Mouse (Mus musculus): ENCODE measurements around the gene Zcchc24. TPM values are rescaled to one million over a fixed set of nuclear protein-coding genes. Genes with fewer than 3 reads are reported as not detected.

Zcchc24 gene
- polyA plus RNA-seq, 1 experiment from 2014 or later, result 14.2 TPM

- 74% methylated on average over 7 of the region's 7 CpGs for WGBS
- Histone ChIP-seq H3K36me3 (no peaks in the 10 kb centered on the region), H3K27ac (replicated peaks) (no peak overlapping the region), H3K9ac (no peak overlapping the region), H3K4me3 (no peak overlapping the region), H3K27me3 (no peaks in the 10 kb centered on the region), H3K4me2 (no peak overlapping the region), H3K4me1 (replicated peaks) (no peaks in the 10 kb centered on the region; the same call in 1 of the 2 replicates), H3K9me3 (no peaks in the 10 kb centered on the region)
- ATAC-seq (ENCODE audit: low read depth), result no peak
Observed at GRCm38 (mm10) chr14:25679625-25680024, 89.2 kb downstream of the Zcchc24 start.

GRCm38 (mm10) chr14:25667587-25667986 is 101.3 kb downstream of the Zcchc24 start:
- peaks cover 9% of the 10 kb centered on the region for H3K4me1 ChIP-seq (replicated peaks)
- ATAC-seq (ENCODE audit: low read depth), result no peak

GRCm38 (mm10) chr14:25666668-25667376 is 102.0 kb downstream of the Zcchc24 start:
- Histone ChIP-seq H3K9me3 (no peaks in the 10 kb centered on the region), H3K4me3 (no peak overlapping the region), H3K27ac (replicated peaks) (no peak overlapping the region), H3K4me1 (replicated peaks) (peaks cover 9% of the 10 kb centered on the region), H3K4me2 (no peak overlapping the region), H3K9ac (no peak overlapping the region), H3K27me3 (no peaks in the 10 kb centered on the region), H3K36me3 (peaks cover 49% of the 10 kb centered on the region)
- ATAC-seq (ENCODE audit: low read depth), result no peak
- WGBS, result 91% methylated on average over 2 of the region's 2 CpGs

More at GRCm38 (mm10) chr14:25667587-25667986, 101.3 kb downstream of the Zcchc24 start:
- Histone ChIP-seq H3K9me3 (no peaks in the 10 kb centered on the region), H3K27ac (replicated peaks) (no peak overlapping the region), H3K4me2 (no peak overlapping the region), H3K9ac (no peak overlapping the region), H3K36me3 (peaks cover 42% of the 10 kb centered on the region), H3K27me3 (no peaks in the 10 kb centered on the region), H3K4me3 (no peak overlapping the region)
- 85% methylated on average over 3 of the region's 3 CpGs for WGBS

GRCm38 (mm10) chr14:25665314-25665970 is 103.4 kb downstream of the Zcchc24 start:
- Histone ChIP-seq H3K27me3 (no peaks in the 10 kb centered on the region), H3K4me3 (no peak overlapping the region), H3K27ac (replicated peaks) (peak overlapping the region; percentile 56), H3K4me1 (replicated peaks) (peaks cover 9% of the 10 kb centered on the region), H3K36me3 (peaks cover 63% of the 10 kb centered on the region), H3K9ac (no peak overlapping the region), H3K9me3 (no peaks in the 10 kb centered on the region), H3K4me2 (no peak overlapping the region)
- 73% methylated on average over 19 of the region's 19 CpGs for WGBS
- ATAC-seq (ENCODE audit: low read depth), result no peak

GRCm38 (mm10) chr14:25664310-25664695 is 104.5 kb downstream of the Zcchc24 start:
- no peaks in the 10 kb centered on the region for H3K9me3 ChIP-seq
- no peak overlapping the region for H3K4me2 ChIP-seq
- ATAC-seq (ENCODE audit: low read depth), result no peak
- peaks cover 9% of the 10 kb centered on the region for H3K4me1 ChIP-seq (replicated peaks)
- 0 out of 2 replicates have a peak overlapping the region, but pooled peaks have one; percentile 8 for H3K9ac ChIP-seq
- no peaks in the 10 kb centered on the region for H3K27me3 ChIP-seq
- WGBS, result 72% methylated on average over 7 of the region's 7 CpGs
- no peak overlapping the region for H3K4me3 ChIP-seq
- H3K27ac ChIP-seq (replicated peaks), result peak overlapping the region; percentile 70
- H3K36me3 ChIP-seq, result peaks cover 75% of the 10 kb centered on the region

- Histone ChIP-seq H3K4me2 (no peak overlapping the region), H3K9me3 (no peaks in the 10 kb centered on the region), H3K27me3 (no peaks in the 10 kb centered on the region), H3K27ac (replicated peaks) (peak overlapping the region; percentile 70), H3K36me3 (peaks cover 80% of the 10 kb centered on the region), H3K9ac (peak overlapping the region; percentile 8; the same call in 1 of the 2 replicates), H3K4me1 (replicated peaks) (peaks cover 9% of the 10 kb centered on the region), H3K4me3 (no peak overlapping the region)
- no peak for ATAC-seq (ENCODE audit: low read depth)
- WGBS, result 83% methylated on average over 7 of the region's 7 CpGs
Observed at GRCm38 (mm10) chr14:25663649-25664309, 105.1 kb downstream of the Zcchc24 start.

Other genes with a start within 250 kb of the Zcchc24 start
- 27.6 and 31.0 TPM in 2 replicates for gene Ppif, start 74.9 kb downstream of the Zcchc24 start, polyA plus RNA-seq (2015; fragmentation: Nextera tagmentation; extraction: Ambion mirVana)
- 3.1 and 3.7 TPM in 2 replicates for gene Anxa11, start 73.1 kb upstream of the Zcchc24 start, polyA plus RNA-seq (2015; fragmentation: Nextera tagmentation; extraction: Ambion mirVana)
- gene Plac9a, start 134.1 kb upstream of the Zcchc24 start, polyA plus RNA-seq (2015; fragmentation: Nextera tagmentation; extraction: Ambion mirVana), result not detected in 2 replicates
- gene Tmem254a, start 158.6 kb upstream of the Zcchc24 start, polyA plus RNA-seq (2015; fragmentation: Nextera tagmentation; extraction: Ambion mirVana), result 2.4 and 3.9 TPM in 2 replicates
- gene Cphx1, start 169.3 kb upstream of the Zcchc24 start, polyA plus RNA-seq (2015; fragmentation: Nextera tagmentation; extraction: Ambion mirVana), result not detected in 2 replicates
- 3.0 and 3.1 TPM in 2 replicates for gene Duxbl1, start 209.5 kb upstream of the Zcchc24 start, polyA plus RNA-seq (2015; fragmentation: Nextera tagmentation; extraction: Ambion mirVana)